Mouse (Mus musculus) lung, adult 2 months (tissue): ENCODE data around the gene Rab17.

Source experiments
- CTCF ChIP-seq: fragments of 200-500 bp; IDR thresholded peaks from 2 replicates; pipeline ENCODE4 v1.5.1; 2011; ENCODE audit warnings: mild to moderate bottlenecking, low read length, control low read depth; ENCODE audit not compliant: insufficient read depth
- POLR2A ChIP-seq: fragments of 200-500 bp; IDR thresholded peaks from 2 replicates; pipeline ENCODE4 v1.6.1; 2011; ENCODE audit warnings: low read depth, mild to moderate bottlenecking, control low read depth, low read length, borderline replicate concordance; ENCODE audit errors: extremely low read depth

DNA sequence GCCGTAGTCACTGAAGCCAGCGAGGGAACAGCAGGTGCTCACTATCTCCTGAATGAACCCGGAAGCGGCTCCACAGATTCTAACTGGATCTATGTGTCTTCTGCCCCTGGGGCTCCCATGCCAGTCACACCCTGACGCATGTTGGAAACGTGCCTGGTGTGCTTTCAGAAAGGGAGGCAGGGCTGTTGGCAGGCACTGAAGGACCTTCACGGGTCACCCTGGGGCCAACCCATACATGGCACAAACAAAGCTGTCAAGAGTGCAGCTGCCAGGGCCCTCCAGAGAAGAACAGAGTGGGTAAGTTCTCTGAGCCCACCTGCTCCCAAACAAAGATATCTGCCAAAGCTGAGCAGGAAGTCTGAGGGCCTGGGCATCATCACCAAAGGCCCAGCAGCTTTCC, 1.9 kb downstream of the Rab17 start:
- no peak for TF ChIP-seq POLR2A
- TF ChIP-seq CTCF: no peak
